Mouse (Mus musculus) G1E (cell line): ENCODE measurements around the gene Fcer2a.

Experiments used
- CTCF ChIP-seq: IDR thresholded peaks from 2 replicates; pipeline ENCODE4 v1.5.1; 2012; ENCODE audit warnings: low read depth, low read length, inconsistent platforms, mixed read lengths
- GATA1 ChIP-seq: IDR thresholded peaks from 2 replicates; pipeline ENCODE4 v1.6.1; 2012; ENCODE audit warnings: borderline replicate concordance, low read length, inconsistent platforms, mixed read lengths
- POLR2AphosphoS5 ChIP-seq: IDR thresholded peaks from 2 replicates; pipeline ENCODE4 v1.6.1; 2012; ENCODE audit warnings: low read depth, low read length, inconsistent platforms; ENCODE audit not compliant: insufficient replicate concordance

- TF ChIP-seq CTCF (no peak), GATA1 (no peak), POLR2AphosphoS5 (no peak)
These were observed 29.6 kb downstream of the Fcer2a start for GRCm38 (mm10) chr8:3664405-3664804.
